Mouse (Mus musculus) MEL (cell line): ENCODE data around the gene Rcor2.

Experiments
- CHD2 ChIP-seq: IDR thresholded peaks from 2 replicates; pipeline ENCODE4 v1.6.1; 2011; ENCODE audit warnings: low read length, improper control_type of control experiment
- EP300 ChIP-seq, 2 experiments: IDR thresholded peaks; 2 replicates each; pipeline ENCODE4 v1.6.1; 2011; ENCODE audit warnings: improper control_type of control experiment in 2 of 2, low read length in 2 of 2, low read depth in 1 of 2, mild to moderate bottlenecking in 1 of 2
- MEF2A ChIP-seq: IDR thresholded peaks from 2 replicates; pipeline ENCODE4 v1.6.1; 2014; ENCODE audit warnings: low read depth, mild to moderate bottlenecking, inconsistent platforms, low read length, improper control_type of control experiment; ENCODE audit not compliant: poor library complexity, insufficient replicate concordance, severe bottlenecking; ENCODE audit errors: extremely low read depth
- UBTF ChIP-seq: IDR thresholded peaks from 2 replicates; pipeline ENCODE4 v1.6.1; 2012; ENCODE audit warnings: low read depth, mild to moderate bottlenecking, inconsistent platforms, low read length, improper control_type of control experiment, moderate library complexity, borderline replicate concordance; ENCODE audit not compliant: insufficient read depth

DNA sequence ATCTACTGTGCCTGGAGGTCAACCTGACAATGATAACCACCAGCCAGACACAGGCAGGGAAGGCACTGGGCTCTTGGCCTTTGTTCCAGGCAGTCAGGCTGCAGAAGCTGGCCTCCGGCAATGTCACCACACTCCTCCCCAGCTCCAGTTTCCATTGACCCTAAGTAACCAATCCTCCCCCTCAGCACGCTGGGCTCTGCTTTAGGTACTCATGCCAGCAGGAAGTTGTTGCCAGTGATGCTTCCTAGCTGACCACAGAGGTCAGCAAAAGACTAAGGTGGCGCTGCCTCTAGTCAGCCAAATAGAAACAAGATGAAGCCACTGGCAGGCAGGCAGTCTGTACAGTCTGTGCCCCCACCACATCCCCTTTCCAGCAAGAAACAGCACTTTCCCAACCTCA is 39.8 kb downstream of the Rcor2 start:
- TF ChIP-seq UBTF (no peak), EP300 (IDR thresholded peaks at IDR 0.05; ENCODE audit: low read depth in 1 of 2, low read length in 2 of 2) (no peak), MEF2A (no peak), CHD2 (no peak)
